Mouse (Mus musculus): ENCODE results near the gene Anpep. TPM values are rescaled to one million over a fixed set of nuclear protein-coding genes. Genes with fewer than 3 reads are reported as not detected.

Gene Anpep
- polyA plus RNA-seq (2015; fragmentation: Nextera tagmentation; extraction: Ambion mirVana) = 14.9 and 21.0 TPM in 2 replicates

GRCm38 (mm10) chr7:79860811-79861210, at the start of gene Anpep:
Gene Anpep, minus strand, starts transcription at chr7:79861059.
- whole genome bisulfite sequencing (ENCODE audit: insufficient replicate concordance) = 67% methylated on average over 9 of the region's 9 CpGs
- Histone ChIP-seq H3K36me3 (replicated peaks) (no peaks in the 10 kb centered on the region), H3K9ac (no peak within 1 kb of the TSS), H3K4me3 (replicated peaks) (no peak within 1 kb of the TSS), H3K27me3 (no peaks in the 10 kb centered on the region), H3K4me2 (no peak within 1 kb of the TSS), H3K27ac (replicated peaks) (no peak within 1 kb of the TSS), H3K9me3 (replicated peaks) (no peaks in the 10 kb centered on the region), H3K4me1 (replicated peaks) (peaks cover 4% of the 10 kb centered on the region; the same call in 1 of the 2 replicates)
- no peak for ATAC-seq (ENCODE audit: insufficient read depth)

DNA sequence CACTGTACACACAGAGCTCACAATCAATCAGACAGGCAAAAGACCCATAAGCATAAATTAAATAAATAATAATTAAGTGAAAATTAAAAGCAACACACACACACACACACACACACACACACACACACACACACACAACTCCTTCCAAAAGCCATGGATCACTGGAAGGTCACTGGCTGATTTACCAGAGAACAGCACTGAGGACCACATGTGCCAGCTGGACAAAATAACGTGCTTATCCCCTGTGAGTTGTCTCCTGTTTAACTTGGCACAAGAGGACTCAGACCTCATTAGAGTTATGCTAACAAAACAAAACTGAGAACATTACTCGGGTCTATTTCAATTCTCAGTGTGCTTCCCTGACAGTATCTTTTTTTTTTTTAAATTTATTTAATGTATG, 46.5 kb upstream of the Anpep start:
- Histone ChIP-seq H3K4me3 (replicated peaks) (no peak overlapping the region), H3K9ac (no peak overlapping the region), H3K27ac (replicated peaks) (no peak overlapping the region), H3K4me1 (replicated peaks) (peaks cover 13% of the 10 kb centered on the region; the same call in 1 of the 2 replicates), H3K36me3 (replicated peaks) (peaks cover 30% of the 10 kb centered on the region), H3K27me3 (no peaks in the 10 kb centered on the region), H3K4me2 (no peak overlapping the region), H3K9me3 (replicated peaks) (no peaks in the 10 kb centered on the region)
- no peak for ATAC-seq (ENCODE audit: insufficient read depth)
- 70% methylated on average over 2 of the region's 2 CpGs for WGBS (ENCODE audit: insufficient replicate concordance)

- no peak for ATAC-seq (ENCODE audit: insufficient read depth)
- Histone ChIP-seq H3K36me3 (replicated peaks) (peaks cover 32% of the 10 kb centered on the region), H3K27me3 (no peaks in the 10 kb centered on the region), H3K4me3 (replicated peaks) (no peak overlapping the region), H3K9ac (no peak overlapping the region), H3K9me3 (replicated peaks) (no peaks in the 10 kb centered on the region), H3K27ac (replicated peaks) (no peak overlapping the region), H3K4me2 (no peak overlapping the region), H3K4me1 (replicated peaks) (peaks cover 13% of the 10 kb centered on the region; the same call in 1 of the 2 replicates)
- WGBS (ENCODE audit: insufficient replicate concordance) = 83% methylated on average over 3 of the region's 3 CpGs
Observed at GRCm38 (mm10) chr7:79906914-79907313, 46.1 kb upstream of the Anpep start.

GRCm38 (mm10) chr7:79905193-79905592, 44.3 kb upstream of the Anpep start:
- peaks cover 24% of the 10 kb centered on the region for H3K36me3 ChIP-seq (replicated peaks)
- 55% methylated on average over 4 of the region's 4 CpGs for WGBS (ENCODE audit: insufficient replicate concordance)

DNA sequence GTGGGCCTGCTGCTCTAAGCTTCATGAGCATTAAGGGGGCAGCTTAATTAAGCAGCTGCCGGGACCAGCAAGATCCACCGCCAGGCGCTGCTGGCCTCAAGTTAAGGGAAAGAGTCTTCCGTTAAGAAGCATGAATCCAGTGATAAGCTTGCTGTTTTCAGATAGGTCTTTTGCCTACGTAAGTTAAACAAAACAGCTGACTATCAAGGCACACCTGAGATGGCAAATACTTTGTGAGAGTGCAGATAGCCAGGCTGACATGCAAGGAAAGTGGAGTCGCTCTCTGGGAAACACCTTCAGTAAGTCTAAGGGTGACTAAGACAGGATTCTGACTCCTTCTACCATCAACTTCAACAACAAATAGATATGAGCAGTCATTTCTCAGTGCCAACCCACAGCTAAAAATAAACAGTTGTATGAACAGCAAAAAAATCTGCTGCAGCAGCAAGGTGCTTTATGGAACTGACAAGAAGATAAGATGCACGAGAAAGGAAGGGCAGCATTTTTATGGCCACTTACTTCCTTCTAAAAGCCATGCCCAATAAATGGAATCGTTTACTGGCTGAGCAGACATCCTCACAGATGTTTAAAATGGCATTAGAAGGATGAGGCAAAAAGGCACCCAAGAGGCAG, 42.4 kb upstream of the Anpep start:
- H3K9ac ChIP-seq = no peak overlapping the region
- H3K9me3 ChIP-seq (replicated peaks) = no peaks in the 10 kb centered on the region
- peaks cover 10% of the 10 kb centered on the region for H3K36me3 ChIP-seq (replicated peaks)
- H3K27ac ChIP-seq (replicated peaks) = no peak overlapping the region
- WGBS (ENCODE audit: insufficient replicate concordance) = 25% methylated on average over 8 of the region's 8 CpGs
- ATAC-seq (ENCODE audit: insufficient read depth) = no peak
- H3K4me3 ChIP-seq (replicated peaks) = no peak overlapping the region
- no peaks in the 10 kb centered on the region for H3K27me3 ChIP-seq
- H3K4me1 ChIP-seq (replicated peaks) = peaks cover 22% of the 10 kb centered on the region; the same call in 1 of the 2 replicates
- H3K4me2 ChIP-seq = no peak overlapping the region

More at GRCm38 (mm10) chr7:79905193-79905592, 44.3 kb upstream of the Anpep start:
- no peak overlapping the region for H3K4me3 ChIP-seq (replicated peaks)
- no peak overlapping the region for H3K27ac ChIP-seq (replicated peaks)
- H3K9me3 ChIP-seq (replicated peaks) = no peaks in the 10 kb centered on the region
- H3K27me3 ChIP-seq = no peaks in the 10 kb centered on the region
- H3K4me1 ChIP-seq (replicated peaks) = peaks cover 22% of the 10 kb centered on the region; the same call in 1 of the 2 replicates
- no peak for ATAC-seq (ENCODE audit: insufficient read depth)
- no peak overlapping the region for H3K9ac ChIP-seq
- H3K4me2 ChIP-seq = no peak overlapping the region

GRCm38 (mm10) chr7:79900753-79901152, 39.9 kb upstream of the Anpep start:
- no peak; the same call in 1 of the 2 replicates for ATAC-seq (ENCODE audit: insufficient read depth)
- Histone ChIP-seq H3K4me1 (replicated peaks) (peaks cover 22% of the 10 kb centered on the region; the same call in 1 of the 2 replicates), H3K27me3 (no peaks in the 10 kb centered on the region), H3K9me3 (replicated peaks) (no peaks in the 10 kb centered on the region), H3K9ac (no peak overlapping the region), H3K4me3 (replicated peaks) (no peak overlapping the region), H3K36me3 (replicated peaks) (peaks cover 2% of the 10 kb centered on the region; the same call in 1 of the 2 replicates), H3K4me2 (no peak overlapping the region), H3K27ac (replicated peaks) (no peak overlapping the region)
- WGBS (ENCODE audit: insufficient replicate concordance) = 51% methylated on average over 6 of the region's 6 CpGs

DNA sequence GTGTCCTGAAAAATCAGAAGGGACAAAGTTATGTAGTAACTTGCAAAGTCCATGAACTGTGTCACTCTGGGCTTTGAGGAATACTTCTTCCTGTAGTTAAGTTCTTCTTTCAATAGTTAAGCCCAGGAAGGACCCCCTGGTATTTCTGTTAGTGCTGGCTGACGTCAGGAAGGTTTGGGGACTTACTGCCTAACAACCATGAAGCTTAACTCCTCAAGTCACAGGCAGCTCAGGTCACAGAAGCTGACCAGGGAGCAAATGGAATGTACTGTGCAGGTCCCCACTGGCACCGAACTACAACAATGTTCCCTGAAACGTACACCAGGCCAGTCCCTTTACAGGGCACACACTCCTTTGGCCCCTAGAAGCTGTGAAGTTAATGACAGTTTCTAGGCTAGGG, 34.4 kb upstream of the Anpep start:
- 76% methylated on average over 3 of the region's 3 CpGs for WGBS (ENCODE audit: insufficient replicate concordance)
- Histone ChIP-seq H3K9me3 (replicated peaks) (no peaks in the 10 kb centered on the region), H3K36me3 (replicated peaks) (no peaks in the 10 kb centered on the region), H3K27me3 (no peaks in the 10 kb centered on the region), H3K27ac (replicated peaks) (no peak overlapping the region), H3K4me1 (replicated peaks) (no peaks in the 10 kb centered on the region), H3K4me3 (replicated peaks) (no peak overlapping the region), H3K9ac (no peak overlapping the region), H3K4me2 (no peak overlapping the region)
- ATAC-seq (ENCODE audit: insufficient read depth) = no peak

DNA sequence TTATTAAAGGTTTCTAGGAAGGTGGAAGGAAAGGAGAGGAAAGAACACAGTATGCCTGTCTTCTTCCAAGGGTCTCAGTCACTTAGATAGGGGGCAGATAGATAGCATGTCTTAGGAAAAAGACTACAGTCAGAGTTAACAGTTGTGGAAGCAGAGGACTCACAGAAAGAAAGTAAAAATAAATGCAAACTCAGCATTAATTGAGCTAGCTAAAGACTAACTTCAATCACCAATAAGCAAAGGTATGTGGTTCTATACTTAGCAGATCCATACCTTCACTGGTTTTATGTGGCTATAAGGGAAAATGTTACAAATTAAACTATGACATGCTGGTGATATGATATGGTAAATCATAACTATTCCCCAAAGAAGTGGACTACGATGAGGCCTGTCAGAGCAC, 33.9 kb upstream of the Anpep start:
- H3K27ac ChIP-seq (replicated peaks) = no peak overlapping the region
- H3K9me3 ChIP-seq (replicated peaks) = no peaks in the 10 kb centered on the region
- no peaks in the 10 kb centered on the region for H3K27me3 ChIP-seq
- no peak for ATAC-seq (ENCODE audit: insufficient read depth)
- WGBS (ENCODE audit: insufficient replicate concordance) = 86% methylated on average over 1 of the region's 1 CpGs
- no peak overlapping the region for H3K4me2 ChIP-seq
- H3K36me3 ChIP-seq (replicated peaks) = no peaks in the 10 kb centered on the region
- no peak overlapping the region for H3K4me3 ChIP-seq (replicated peaks)
- H3K4me1 ChIP-seq (replicated peaks) = no peaks in the 10 kb centered on the region
- no peak overlapping the region for H3K9ac ChIP-seq

DNA sequence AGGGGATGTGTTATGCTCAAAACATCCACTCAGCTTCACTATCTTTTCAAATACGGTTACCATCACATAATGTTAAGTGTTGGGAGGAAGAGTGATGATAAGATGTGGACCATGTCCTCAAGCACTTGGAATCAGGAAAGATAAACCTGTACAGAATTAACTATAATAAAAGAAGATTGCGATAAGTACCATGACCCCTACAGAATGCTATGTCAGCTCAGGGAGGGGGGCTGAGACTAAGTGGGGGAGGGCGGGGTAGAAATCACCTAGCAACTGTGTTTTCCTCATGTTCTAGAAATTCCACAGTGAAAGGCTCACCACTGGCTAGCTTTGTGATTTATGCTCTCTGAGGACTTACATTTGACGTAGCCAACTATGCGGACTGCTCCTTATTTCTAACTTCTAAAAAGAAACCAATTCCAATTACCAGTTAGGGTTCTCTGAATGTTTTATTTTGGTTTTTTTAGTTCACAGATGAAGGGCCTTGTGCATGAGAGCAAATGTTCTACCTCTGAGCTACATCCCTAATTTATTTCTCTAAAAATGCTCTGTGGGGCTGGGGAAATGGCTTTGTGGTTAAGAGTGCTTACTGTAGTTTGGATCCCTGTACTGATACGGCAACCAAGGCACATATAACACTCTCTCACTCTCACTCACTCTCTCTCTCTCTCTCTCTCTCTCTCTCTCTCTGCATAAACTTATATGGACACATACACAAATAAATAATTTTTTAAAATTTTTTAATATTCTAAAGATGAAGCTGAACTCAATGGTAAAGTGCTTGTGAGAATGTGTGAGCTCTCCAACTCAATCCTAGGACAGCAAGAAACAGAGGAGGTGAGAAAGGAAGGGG, 31.9 kb upstream of the Anpep start:
- H3K4me2 ChIP-seq = no peak overlapping the region
- H3K4me1 ChIP-seq (replicated peaks) = no peaks in the 10 kb centered on the region
- ATAC-seq (ENCODE audit: insufficient read depth) = no peak
- no peak overlapping the region for H3K27ac ChIP-seq (replicated peaks)
- H3K27me3 ChIP-seq = no peaks in the 10 kb centered on the region
- H3K36me3 ChIP-seq (replicated peaks) = no peaks in the 10 kb centered on the region; the same call in 1 of the 2 replicates
- no peak overlapping the region for H3K4me3 ChIP-seq (replicated peaks)
- WGBS (ENCODE audit: insufficient replicate concordance) = 77% methylated on average over 6 of the region's 6 CpGs
- no peak overlapping the region for H3K9ac ChIP-seq
- H3K9me3 ChIP-seq (replicated peaks) = no peaks in the 10 kb centered on the region

DNA sequence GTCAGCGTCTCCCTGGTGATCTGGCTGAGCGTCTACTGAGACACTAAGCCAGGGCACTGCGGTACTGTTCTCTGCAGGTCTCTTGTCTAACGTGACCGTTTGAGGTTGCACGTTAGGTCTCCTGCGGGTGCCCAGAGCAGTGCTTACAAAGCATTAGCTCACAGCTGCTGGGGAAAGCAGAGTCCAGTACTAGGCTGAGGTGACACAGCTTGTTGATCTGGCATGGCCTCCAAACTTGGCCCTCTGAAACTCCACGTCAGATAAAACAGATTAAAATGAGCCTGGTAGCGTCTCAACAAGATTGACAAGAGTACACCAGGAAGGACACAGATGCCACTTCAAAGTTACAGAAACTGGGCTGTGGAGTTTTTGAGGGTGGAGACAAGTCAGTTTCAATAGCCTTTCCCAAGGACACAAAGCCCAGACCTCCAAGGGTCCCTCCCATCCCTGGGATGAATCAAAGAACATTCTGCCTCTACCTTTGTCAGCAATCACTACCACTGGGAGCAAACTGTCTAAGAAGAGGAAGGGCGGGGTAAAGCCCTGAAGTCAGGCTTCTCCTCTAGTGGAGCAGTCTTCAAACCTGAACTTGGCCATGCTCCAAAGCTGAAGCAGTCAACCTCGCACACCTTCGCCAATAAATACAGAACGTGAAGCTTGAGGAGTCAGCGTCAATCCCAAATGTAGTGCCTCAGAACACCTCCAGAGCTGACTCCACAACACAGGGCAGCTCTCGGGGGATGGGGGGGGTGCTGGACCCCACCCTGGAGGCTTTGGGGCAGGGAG, 29.8 kb upstream of the Anpep start:
- WGBS (ENCODE audit: insufficient replicate concordance) = 76% methylated on average over 15 of the region's 15 CpGs
- ATAC-seq (ENCODE audit: insufficient read depth) = no peak
- Histone ChIP-seq H3K9ac (no peak overlapping the region), H3K9me3 (replicated peaks) (no peaks in the 10 kb centered on the region), H3K27me3 (no peaks in the 10 kb centered on the region), H3K36me3 (replicated peaks) (no peaks in the 10 kb centered on the region; the same call in 1 of the 2 replicates), H3K4me1 (replicated peaks) (no peaks in the 10 kb centered on the region), H3K27ac (replicated peaks) (no peak overlapping the region), H3K4me3 (replicated peaks) (no peak overlapping the region), H3K4me2 (no peak overlapping the region)

- Histone ChIP-seq H3K27ac (replicated peaks) (no peak overlapping the region), H3K27me3 (no peaks in the 10 kb centered on the region), H3K4me1 (replicated peaks) (no peaks in the 10 kb centered on the region), H3K36me3 (replicated peaks) (no peaks in the 10 kb centered on the region; the same call in 1 of the 2 replicates), H3K4me2 (no peak overlapping the region), H3K9me3 (replicated peaks) (no peaks in the 10 kb centered on the region), H3K9ac (no peak overlapping the region), H3K4me3 (replicated peaks) (no peak overlapping the region)
- 77% methylated on average over 9 of the region's 9 CpGs for WGBS (ENCODE audit: insufficient replicate concordance)
- ATAC-seq (ENCODE audit: insufficient read depth) = no peak
Observed at GRCm38 (mm10) chr7:79888603-79889002, 27.7 kb upstream of the Anpep start.
